Mouse (Mus musculus) forebrain, embryonic 16.5 days (tissue): ENCODE results near the gene Rtl1. TPM values are rescaled to one million over a fixed set of nuclear protein-coding genes. Genes with fewer than 3 reads are reported as not detected.
A peak's percentile ranks its signal among the peaks of the same experiment; 100 is the strongest.

ENCODE experiments used
- ATAC-seq: fragments of 200-750 bp; cut with Nextera tagmentation; 2 replicates; pipeline ENCODE4 v1.8.0; 2017; ENCODE audit warnings: mild to moderate bottlenecking, moderate library complexity
- H3K27ac ChIP-seq: fragments of 300-500 bp; sonication (generic); 2 replicates; pipeline ENCODE4 v1.5.1; 2014; ENCODE audit warnings: low read length, control low read depth
- H3K27me3 ChIP-seq: fragments of 300-500 bp; sonication (generic); replicated peaks from 2 replicates; pipeline ENCODE4 v1.6.1; 2014; ENCODE audit warnings: low read length; ENCODE audit not compliant: control insufficient read depth, insufficient read depth
- H3K36me3 ChIP-seq: fragments of 300-500 bp; sonication (generic); 2 replicates; pipeline ENCODE4 v1.6.1; 2014; ENCODE audit not compliant: control insufficient read depth, insufficient read depth
- H3K4me1 ChIP-seq: fragments of 300-500 bp; sonication (generic); replicated peaks from 2 replicates; pipeline ENCODE4 v1.6.1; 2014; ENCODE audit warnings: low read length; ENCODE audit not compliant: control insufficient read depth, insufficient read depth
- H3K4me2 ChIP-seq: fragments of 300-500 bp; sonication (generic); 2 replicates; pipeline ENCODE4 v1.6.1; 2014; ENCODE audit warnings: mild to moderate bottlenecking, low read length, control low read depth
- H3K4me3 ChIP-seq: fragments of 300-500 bp; sonication (generic); replicated peaks from 2 replicates; pipeline ENCODE4 v1.5.1; 2014; ENCODE audit warnings: mild to moderate bottlenecking, low read length, control low read depth
- H3K9ac ChIP-seq: fragments of 300-500 bp; sonication (generic); replicated peaks from 2 replicates; pipeline ENCODE4 v1.6.1; 2014; ENCODE audit warnings: low read depth, low read length, control low read depth
- H3K9me3 ChIP-seq: fragments of 300-500 bp; sonication (generic); 2 replicates; pipeline ENCODE4 v1.6.1; 2016; ENCODE audit warnings: low read length; ENCODE audit not compliant: control insufficient read depth
- WGBS: fragments of 180-500 bp; shearing (Covaris S2); extraction: QIAGEN DNeasy Blood & Tissue Kit; methylation state at CpG from one replicate; pipeline ENCODE4 v1.1.7; 2014; 5-methylcytosine and 5-hydroxymethylcytosine counted together
- polyA plus RNA-seq: library from polyadenylated mRNA; unstranded; fragments of >200 nt; fragmentation: Nextera tagmentation; extraction: Ambion mirVana; gene quantifications from 2 replicates; pipeline ENCODE4 v1.2.1, GENCODE M21; 2015

Rtl1 gene
- 0.72 and 1.2 TPM in 2 replicates for polyA plus RNA-seq

GRCm38 (mm10) chr12:109600230-109600629 is at the start of gene Rtl1:
Gene Rtl1, minus strand, starts transcription at chr12:109600330.
- peaks cover 9% of the 10 kb centered on the region for H3K4me1 ChIP-seq
- H3K4me2 ChIP-seq, result no peak within 1 kb of the TSS
- H3K4me3 ChIP-seq, result no peak within 1 kb of the TSS
- no peak for ATAC-seq
- 0 out of 2 replicates have a peak, but pooled peaks cover 2% of the 10 kb centered on the region for H3K36me3 ChIP-seq
- H3K9me3 ChIP-seq, result no peaks in the 10 kb centered on the region
- 88% methylated on average over 7 of the region's 7 CpGs for WGBS
- H3K27me3 ChIP-seq, result no peaks in the 10 kb centered on the region
- H3K27ac ChIP-seq, result no peak within 1 kb of the TSS
- H3K9ac ChIP-seq, result no peak within 1 kb of the TSS

GRCm38 (mm10) chr12:109640560-109641167 is 40.5 kb upstream of the Rtl1 start:
- Histone ChIP-seq H3K27me3 (no peaks in the 10 kb centered on the region), H3K9me3 (no peaks in the 10 kb centered on the region), H3K36me3 (no peaks in the 10 kb centered on the region; the same call in 1 of the 2 replicates), H3K4me2 (no peak overlapping the region), H3K4me3 (no peak overlapping the region), H3K9ac (no peak overlapping the region), H3K4me1 (no peaks in the 10 kb centered on the region), H3K27ac (no peak overlapping the region)
- ATAC-seq, result no peak
- 31% methylated on average over 3 of the region's 3 CpGs for WGBS

- H3K4me2 ChIP-seq, result no peak overlapping the region
- no peaks in the 10 kb centered on the region; the same call in 1 of the 2 replicates for H3K4me1 ChIP-seq
- 45% methylated on average over 3 of the region's 3 CpGs for WGBS
- H3K27me3 ChIP-seq, result no peaks in the 10 kb centered on the region
- no peak for ATAC-seq
- H3K27ac ChIP-seq, result no peak overlapping the region
- no peaks in the 10 kb centered on the region for H3K9me3 ChIP-seq
- no peak overlapping the region for H3K4me3 ChIP-seq
- no peak overlapping the region for H3K9ac ChIP-seq
- H3K36me3 ChIP-seq, result no peaks in the 10 kb centered on the region
Observed at GRCm38 (mm10) chr12:109632035-109632434, 31.9 kb upstream of the Rtl1 start.

- WGBS, result 53% methylated on average over 1 of the region's 1 CpGs
Observed at GRCm38 (mm10) chr12:109628887-109629286, 28.8 kb upstream of the Rtl1 start.

GRCm38 (mm10) chr12:109626910-109627309 is 26.8 kb upstream of the Rtl1 start:
- 90% methylated on average over 5 of the region's 5 CpGs for WGBS
- Histone ChIP-seq H3K27me3 (no peaks in the 10 kb centered on the region), H3K27ac (no peak overlapping the region), H3K4me3 (no peak overlapping the region), H3K4me2 (no peak overlapping the region), H3K9me3 (no peaks in the 10 kb centered on the region), H3K9ac (no peak overlapping the region), H3K36me3 (no peaks in the 10 kb centered on the region), H3K4me1 (no peaks in the 10 kb centered on the region)
- no peak for ATAC-seq

More at GRCm38 (mm10) chr12:109628887-109629286, 28.8 kb upstream of the Rtl1 start:
- Histone ChIP-seq H3K27me3 (no peaks in the 10 kb centered on the region), H3K36me3 (no peaks in the 10 kb centered on the region), H3K27ac (no peak overlapping the region), H3K4me3 (no peak overlapping the region), H3K9ac (no peak overlapping the region), H3K4me1 (no peaks in the 10 kb centered on the region; the same call in 1 of the 2 replicates), H3K9me3 (no peaks in the 10 kb centered on the region), H3K4me2 (no peak overlapping the region)
- ATAC-seq, result no peak

GRCm38 (mm10) chr12:109620196-109620595 is 20.1 kb upstream of the Rtl1 start:
- no peak overlapping the region for H3K27ac ChIP-seq
- H3K27me3 ChIP-seq, result no peaks in the 10 kb centered on the region
- H3K4me3 ChIP-seq, result no peak overlapping the region
- 0 out of 2 replicates have a peak, but pooled peaks cover 3% of the 10 kb centered on the region for H3K4me1 ChIP-seq
- no peaks in the 10 kb centered on the region for H3K9me3 ChIP-seq
- WGBS, result 57% methylated on average over 3 of the region's 3 CpGs
- no peak overlapping the region for H3K4me2 ChIP-seq
- no peak for ATAC-seq
- H3K9ac ChIP-seq, result no peak overlapping the region
- no peaks in the 10 kb centered on the region for H3K36me3 ChIP-seq

- H3K27me3 ChIP-seq, result no peaks in the 10 kb centered on the region
- H3K36me3 ChIP-seq, result no peaks in the 10 kb centered on the region
- H3K4me3 ChIP-seq, result no peak overlapping the region
- WGBS, result 81% methylated on average over 14 of the region's 14 CpGs
- no peak overlapping the region for H3K27ac ChIP-seq
- no peaks in the 10 kb centered on the region for H3K9me3 ChIP-seq
- H3K4me2 ChIP-seq, result no peak overlapping the region
- H3K9ac ChIP-seq, result no peak overlapping the region
- peaks cover 4% of the 10 kb centered on the region; the same call in 1 of the 2 replicates for H3K4me1 ChIP-seq
- ATAC-seq, result no peak
Observed at GRCm38 (mm10) chr12:109617993-109618392, 17.9 kb upstream of the Rtl1 start.

GRCm38 (mm10) chr12:109617126-109617525 is 17.0 kb upstream of the Rtl1 start:
- ATAC-seq, result 0 out of 2 replicates have a peak, but pooled peaks have one; percentile 24
- Histone ChIP-seq H3K9me3 (no peaks in the 10 kb centered on the region), H3K4me2 (no peak overlapping the region), H3K9ac (no peak overlapping the region), H3K36me3 (0 out of 2 replicates have a peak, but pooled peaks cover under 1% of the 10 kb centered on the region), H3K27ac (no peak overlapping the region), H3K27me3 (no peaks in the 10 kb centered on the region), H3K4me1 (peaks cover 6% of the 10 kb centered on the region; the same call in 1 of the 2 replicates), H3K4me3 (no peak overlapping the region)
- 7% methylated on average over 15 of the region's 15 CpGs for WGBS

GRCm38 (mm10) chr12:109615371-109615770 is 15.2 kb upstream of the Rtl1 start:
- no peak overlapping the region for H3K4me2 ChIP-seq
- 0 out of 2 replicates have a peak, but pooled peaks cover 10% of the 10 kb centered on the region for H3K36me3 ChIP-seq
- 67% methylated on average over 8 of the region's 8 CpGs for WGBS
- H3K9me3 ChIP-seq, result no peaks in the 10 kb centered on the region
- no peak for ATAC-seq
- no peak overlapping the region for H3K27ac ChIP-seq
- peaks cover 6% of the 10 kb centered on the region; the same call in 1 of the 2 replicates for H3K4me1 ChIP-seq
- no peaks in the 10 kb centered on the region for H3K27me3 ChIP-seq
- no peak overlapping the region for H3K9ac ChIP-seq
- H3K4me3 ChIP-seq, result no peak overlapping the region
